Mouse (Mus musculus): ENCODE data around the gene Ehbp1.

Gene Ehbp1

DNA sequence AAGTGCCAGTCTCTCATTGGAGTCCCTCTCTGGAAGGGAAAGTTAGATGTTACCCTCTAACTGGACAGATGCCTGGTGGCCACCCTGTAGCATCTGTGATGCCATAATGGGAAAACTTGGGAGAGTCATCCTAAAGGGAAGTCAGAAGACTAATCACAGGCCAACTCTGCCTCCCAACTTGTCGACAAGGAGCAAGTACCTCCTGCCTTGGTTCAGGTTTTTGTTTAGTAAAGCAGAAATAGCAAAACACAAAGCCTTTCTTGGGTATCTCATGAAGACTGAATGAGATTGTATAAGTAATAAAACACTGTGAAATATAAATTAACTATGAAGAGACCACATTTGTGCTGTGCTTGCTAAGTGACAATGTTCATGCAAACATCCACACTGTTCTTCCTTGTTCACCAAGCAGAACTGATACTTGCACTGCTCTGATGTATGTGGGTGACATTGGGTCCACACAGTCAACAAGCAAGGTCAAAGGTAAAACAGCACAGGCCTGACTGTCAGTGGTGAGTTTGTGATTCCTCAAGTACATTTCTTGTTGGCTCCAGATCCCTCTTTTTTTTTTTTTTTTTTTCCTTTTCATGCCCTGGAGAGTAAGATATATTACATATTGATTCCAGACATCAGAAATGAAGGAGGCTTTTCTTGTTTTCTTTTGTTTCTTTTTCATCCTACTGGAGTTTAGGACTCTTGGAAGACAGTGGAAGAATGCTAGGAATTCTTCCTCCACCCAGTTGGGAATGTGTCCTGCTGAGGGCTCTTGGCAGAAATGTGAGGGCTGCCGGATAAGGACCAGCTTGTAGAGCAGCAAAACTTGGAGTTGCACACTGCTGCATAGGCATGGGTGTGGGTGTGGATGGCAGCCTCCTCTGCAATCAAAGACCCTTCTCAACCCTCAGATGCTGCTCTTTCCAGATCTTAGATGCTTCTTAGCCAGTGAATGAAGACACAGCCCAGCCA is at the start of gene Ehbp1:
TSS of gene Ehbp1 (minus strand) at position 51 of the 966 bp plus-strand sequence.
- no peak for DNase-seq (ENCODE audit: low read depth, low spot score)

DNA sequence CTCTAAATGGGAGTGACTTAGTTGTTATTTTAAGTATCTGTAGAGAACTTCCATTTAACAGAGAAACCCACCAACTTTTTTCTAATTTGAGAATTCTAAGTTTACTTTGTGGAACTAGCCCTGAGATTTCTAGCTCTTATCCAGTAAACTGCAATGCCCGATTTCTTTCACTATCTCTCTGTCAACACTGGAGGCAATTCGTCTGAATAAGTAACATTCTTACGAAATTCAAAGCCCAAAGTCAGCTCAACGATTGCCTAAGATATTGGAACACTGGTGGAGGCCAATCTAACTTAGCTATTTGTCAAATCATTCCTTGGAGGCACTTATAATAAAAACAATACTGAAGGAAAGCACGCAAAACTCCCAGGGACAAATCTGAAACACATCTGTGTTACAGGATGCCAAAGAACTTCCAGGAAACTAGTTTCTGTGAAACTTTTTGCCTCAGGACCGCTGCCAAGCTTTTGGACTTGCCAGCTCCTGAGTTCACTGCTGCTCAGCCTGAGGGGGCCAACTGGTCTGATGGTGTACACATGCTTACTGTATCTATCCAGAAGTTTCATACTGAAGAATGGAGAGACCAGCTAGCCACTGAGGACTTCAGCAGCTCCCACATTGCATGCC is 45.5 kb upstream of the Ehbp1 start:
- no peak for DNase-seq (ENCODE audit: low read depth, low spot score)

- no peak for DNase-seq (ENCODE audit: low read depth, low spot score)
These were observed 41.4 kb upstream of the Ehbp1 start for GRCm38 (mm10) chr11:22383532-22383931.

GRCm38 (mm10) chr11:22374811-22375210 is 32.7 kb upstream of the Ehbp1 start:
- DNase-seq (ENCODE audit: low read depth, low spot score), result no peak

GRCm38 (mm10) chr11:22373290-22373674 is 31.2 kb upstream of the Ehbp1 start:
- DNase-seq (ENCODE audit: low read depth, low spot score), result no peak

DNA sequence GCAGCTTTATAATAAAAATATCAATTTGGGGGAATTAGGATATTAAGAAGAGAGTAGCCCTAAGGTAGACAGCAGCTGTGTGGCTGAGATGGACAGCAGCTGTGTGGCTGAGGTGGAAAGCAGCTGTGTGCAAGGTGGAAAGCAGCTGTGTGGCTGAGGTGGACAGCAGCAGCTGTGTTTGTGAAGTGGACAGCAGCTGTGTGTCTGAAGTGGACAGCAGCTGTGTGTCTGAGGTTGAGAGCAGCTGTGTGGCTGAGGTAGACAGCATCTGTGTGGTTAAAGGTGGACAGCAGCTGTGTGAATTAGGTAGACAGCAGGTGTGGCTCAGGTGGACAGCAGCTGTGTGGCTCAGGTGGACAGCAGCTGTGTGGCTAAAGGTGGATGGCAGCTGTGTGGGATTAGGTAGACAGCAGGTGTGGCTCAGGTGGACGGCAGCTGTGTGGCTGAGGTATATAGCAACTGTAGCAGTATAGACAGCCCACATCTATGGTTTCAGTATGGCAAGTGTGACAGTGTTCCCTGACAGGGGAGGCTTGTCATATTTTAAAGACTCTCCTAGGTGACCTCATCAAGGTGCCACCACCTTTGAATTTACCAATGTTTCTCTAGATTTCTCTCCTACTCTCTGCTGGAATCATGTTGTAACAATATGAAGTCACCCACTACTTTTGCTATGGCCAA is 30.7 kb upstream of the Ehbp1 start:
- DNase-seq (ENCODE audit: low read depth, low spot score), result no peak

DNA sequence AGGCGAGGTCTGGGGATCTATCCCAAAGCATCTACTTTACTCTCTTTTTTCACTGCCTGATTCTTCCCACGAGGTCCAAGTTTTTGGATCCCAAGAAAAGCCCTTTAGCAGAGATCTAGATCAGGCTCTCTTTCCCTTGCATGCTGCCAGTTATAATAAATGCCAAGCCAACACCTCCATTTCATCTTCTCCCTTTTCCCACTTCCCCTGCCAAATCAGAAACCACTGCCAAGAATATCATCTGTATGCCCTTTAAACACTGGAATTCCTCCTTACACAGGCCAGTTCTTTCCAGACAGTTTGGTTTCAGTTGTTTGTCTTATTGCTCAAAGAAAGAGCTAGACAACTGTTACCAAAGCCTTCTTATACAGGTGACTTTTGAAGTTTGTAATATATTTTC is 27.7 kb upstream of the Ehbp1 start:
- DNase-seq (ENCODE audit: low read depth, low spot score), result no peak

- DNase-seq (ENCODE audit: low read depth, low spot score), result no peak
These were observed 26.5 kb upstream of the Ehbp1 start for GRCm38 (mm10) chr11:22368621-22369020.

GRCm38 (mm10) chr11:22366486-22366885 is 24.4 kb upstream of the Ehbp1 start:
- DNase-seq (ENCODE audit: low read depth, low spot score), result no peak

GRCm38 (mm10) chr11:22353962-22354621 is 12.0 kb upstream of the Ehbp1 start:
- no peak for DNase-seq (ENCODE audit: low read depth, low spot score)

GRCm38 (mm10) chr11:22349945-22350344 is 7.9 kb upstream of the Ehbp1 start:
- no peak for DNase-seq (ENCODE audit: low read depth, low spot score)

DNA sequence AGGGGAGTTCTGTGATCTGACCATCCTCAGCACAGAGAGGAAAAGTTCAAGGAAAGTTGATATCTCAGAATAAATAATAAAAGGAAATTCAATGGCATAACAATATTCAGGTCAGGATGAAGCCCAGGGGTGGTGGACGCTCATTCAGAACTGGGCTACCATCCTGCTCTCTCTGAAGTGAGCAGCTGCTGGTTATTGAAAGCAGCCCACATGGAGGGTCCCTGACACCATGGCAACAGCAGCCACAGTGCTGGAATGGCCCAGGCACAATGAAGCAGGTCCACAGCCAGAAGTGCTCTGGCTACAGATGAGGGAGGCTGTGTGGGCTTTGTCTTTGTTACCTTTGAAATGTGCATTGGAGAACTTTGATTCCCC is 6.4 kb upstream of the Ehbp1 start:
- DNase-seq (ENCODE audit: low read depth, low spot score), result no peak

DNA sequence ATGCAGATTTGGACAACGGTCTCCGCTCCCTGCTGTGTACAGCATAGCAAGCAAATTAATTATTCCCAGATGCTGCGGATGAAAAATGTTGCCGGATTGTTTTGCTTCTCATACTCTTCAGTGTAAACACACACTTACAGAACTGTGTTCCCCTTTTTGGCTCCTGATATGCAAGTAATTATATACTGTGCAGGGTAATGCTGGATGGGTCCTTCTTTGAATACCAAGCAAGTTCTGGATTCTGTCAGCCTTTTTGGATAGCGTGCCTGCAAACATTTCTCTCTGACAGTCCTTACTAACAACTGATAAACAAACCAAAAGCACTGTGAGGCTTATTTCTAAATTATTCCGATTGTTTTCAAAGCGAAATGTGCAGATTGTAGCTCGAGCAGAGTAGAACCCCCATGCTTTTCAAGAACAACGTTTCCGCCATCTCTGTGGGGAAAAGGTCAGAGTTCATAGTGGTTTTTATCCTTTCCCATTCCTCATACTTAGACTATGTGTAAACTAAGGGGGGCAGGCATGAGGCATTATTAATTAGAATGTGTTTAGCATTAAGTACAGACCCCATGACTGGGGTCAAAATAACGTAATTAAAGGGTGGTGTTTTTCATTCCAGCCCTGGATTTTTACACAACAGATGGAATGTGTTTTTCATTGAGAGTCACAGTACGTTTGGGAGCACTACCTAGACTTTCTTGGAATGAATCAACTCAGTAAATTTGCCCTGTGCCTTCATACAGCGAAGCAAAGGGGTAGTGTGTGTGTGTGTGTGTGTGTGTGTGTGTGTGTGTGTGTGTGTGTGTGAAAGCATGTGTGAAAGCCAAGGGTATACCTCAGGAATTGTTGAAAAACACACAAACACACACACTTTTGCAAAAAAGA is 5.8 kb upstream of the Ehbp1 start:
- DNase-seq (ENCODE audit: low read depth, low spot score), result peak; percentile 16

GRCm38 (mm10) chr11:22327302-22327910 is 14.7 kb downstream of the Ehbp1 start:
- DNase-seq (ENCODE audit: low read depth, low spot score), result no peak

- DNase-seq (ENCODE audit: low read depth, low spot score), result no peak
These were observed 24.2 kb downstream of the Ehbp1 start for GRCm38 (mm10) chr11:22317824-22318411.

- no peak for DNase-seq (ENCODE audit: low read depth, low spot score)
These were observed 26.3 kb downstream of the Ehbp1 start for GRCm38 (mm10) chr11:22315801-22316200.

GRCm38 (mm10) chr11:22301164-22301563 is 40.9 kb downstream of the Ehbp1 start:
- no peak for DNase-seq (ENCODE audit: low read depth, low spot score)

DNA sequence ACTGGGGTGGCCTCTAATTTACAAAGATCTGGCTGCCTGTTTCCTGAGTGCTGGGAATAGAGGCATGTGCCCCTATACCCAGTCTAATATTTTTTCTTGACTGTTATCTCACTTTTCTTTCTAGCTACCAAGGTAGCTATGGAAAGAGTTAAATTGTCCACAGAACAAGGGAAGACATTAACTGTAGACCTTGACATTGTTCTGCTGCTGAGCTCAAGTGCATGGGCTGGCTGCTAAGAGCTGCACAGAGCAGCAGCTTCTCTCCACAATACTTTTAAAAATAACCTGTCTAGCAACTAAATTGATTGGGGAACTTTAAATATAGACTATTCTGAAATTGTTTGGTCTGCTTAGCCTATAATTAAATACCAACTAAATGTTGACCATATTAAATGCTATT is 52.9 kb downstream of the Ehbp1 start:
- DNase-seq (ENCODE audit: low read depth, low spot score), result no peak

DNA sequence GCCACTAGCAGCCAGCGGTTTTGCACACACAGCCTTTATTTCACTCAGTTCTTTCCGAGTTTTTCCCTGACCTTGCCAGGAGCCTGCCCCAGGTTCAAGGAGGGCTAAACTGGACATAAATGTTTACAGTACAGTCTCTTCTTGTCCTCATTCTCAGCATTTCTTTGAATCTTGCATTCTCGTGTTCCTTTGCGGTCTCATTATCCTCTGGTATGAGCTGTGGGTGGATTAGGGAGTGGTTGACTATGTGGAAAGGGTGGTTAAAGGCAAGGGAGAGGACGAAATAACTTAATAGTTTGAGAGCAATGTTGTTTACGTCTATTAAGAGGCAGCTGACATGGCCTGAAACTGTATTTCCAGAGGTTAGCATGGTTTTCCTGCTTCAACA is 54.6 kb downstream of the Ehbp1 start:
- no peak for DNase-seq (ENCODE audit: low read depth, low spot score)

DNA sequence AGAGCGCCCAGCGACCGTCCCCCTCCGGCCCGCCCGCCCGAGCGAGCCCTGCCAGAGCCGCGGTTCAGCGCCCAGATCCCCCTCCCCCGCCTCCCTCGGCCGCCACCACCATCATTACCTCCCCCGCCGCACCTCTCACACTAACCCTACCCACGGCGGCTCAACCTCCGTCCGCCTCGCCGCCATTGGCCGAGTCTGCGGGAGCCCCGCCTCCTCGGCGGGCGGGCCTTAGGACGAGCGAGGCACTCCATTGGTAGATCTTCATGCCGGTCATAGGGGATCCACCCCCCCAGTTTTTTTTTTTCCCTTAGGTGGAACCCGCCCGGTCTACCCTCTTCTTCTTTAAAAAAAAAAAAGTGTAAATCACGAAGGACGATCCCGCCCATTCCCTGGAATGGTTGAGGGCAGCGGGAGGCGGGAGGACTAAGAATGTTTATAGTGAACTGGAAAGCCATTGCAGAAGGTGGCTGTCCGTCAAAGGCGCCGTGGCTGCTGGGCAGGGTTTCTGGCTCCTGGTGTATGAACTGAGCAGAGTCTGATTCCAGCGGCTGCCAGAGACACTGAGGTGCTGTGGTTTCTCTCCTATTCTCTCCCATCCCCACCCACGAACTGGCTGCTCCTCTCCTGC is 55.1 kb downstream of the Ehbp1 start:
- peak; percentile 98 for DNase-seq (ENCODE audit: low read depth, low spot score)
